Mouse (Mus musculus) embryonic facial prominence, embryonic 11.5 days (tissue): ENCODE measurements around the gene H2afy2. TPM values are rescaled to one million over a fixed set of nuclear protein-coding genes. Genes with fewer than 3 reads are reported as not detected.

Experiments used
- ATAC-seq: fragments of 200-750 bp; cut with Nextera tagmentation; replicated peaks from 2 replicates; pipeline ENCODE4 v1.8.0; 2017; ENCODE audit warnings: low read depth; ENCODE audit not compliant: insufficient number of reproducible peaks, low FRiP score, low TSS enrichment
- DNase-seq: peaks from one replicate; pipeline ENCODE4 v3.0.0-alpha.2; 2015; ENCODE audit warnings: low spot score
- H3K27ac ChIP-seq: fragments of 300-500 bp; sonication (generic); replicated peaks from 2 replicates; pipeline ENCODE4 v1.5.1; 2014; ENCODE audit warnings: mild to moderate bottlenecking, low read depth, low read length, control low read depth
- H3K27me3 ChIP-seq: fragments of 300-500 bp; sonication (generic); 2 replicates; pipeline ENCODE4 v1.6.1; 2014; ENCODE audit warnings: mild to moderate bottlenecking, low read length, moderate library complexity, mixed read lengths; ENCODE audit not compliant: control insufficient read depth, insufficient read depth
- H3K36me3 ChIP-seq: fragments of 300-500 bp; sonication (generic); replicated peaks from 2 replicates; pipeline ENCODE4 v1.6.1; 2014; ENCODE audit warnings: low read depth, mild to moderate bottlenecking, low read length, moderate library complexity, mixed read lengths; ENCODE audit not compliant: control insufficient read depth, insufficient read depth
- H3K4me1 ChIP-seq: fragments of 300-500 bp; sonication (generic); 2 replicates; pipeline ENCODE4 v1.6.1; 2014; ENCODE audit warnings: low read length, mixed read lengths; ENCODE audit not compliant: control insufficient read depth, insufficient read depth
- H3K4me2 ChIP-seq: fragments of 300-500 bp; sonication (generic); 2 replicates; pipeline ENCODE4 v1.6.1; 2014; ENCODE audit warnings: low read depth, mild to moderate bottlenecking, control low read depth, low read length, moderate library complexity
- H3K4me3 ChIP-seq: fragments of 300-500 bp; sonication (generic); 2 replicates; pipeline ENCODE4 v1.5.1; 2014; ENCODE audit warnings: low read depth, low read length, control low read depth
- H3K9ac ChIP-seq: fragments of 300-500 bp; sonication (generic); replicated peaks from 2 replicates; pipeline ENCODE4 v1.6.1; 2014; ENCODE audit warnings: mild to moderate bottlenecking, control low read depth, low read length
- H3K9me3 ChIP-seq: fragments of 300-500 bp; sonication (generic); replicated peaks from 2 replicates; pipeline ENCODE4 v1.6.1; 2016; ENCODE audit warnings: mild to moderate bottlenecking, low read length, inconsistent platforms, mixed read lengths; ENCODE audit not compliant: control insufficient read depth
- WGBS: fragments of 180-500 bp; shearing (Covaris S2); extraction: QIAGEN DNeasy Blood & Tissue Kit; methylation state at CpG from one replicate; pipeline ENCODE4 v1.1.7; 2014; 5-methylcytosine and 5-hydroxymethylcytosine counted together
- polyA plus RNA-seq: library from polyadenylated mRNA; unstranded; fragments of >200 nt; fragmentation: Nextera tagmentation; extraction: Ambion mirVana; gene quantifications from 2 replicates; pipeline ENCODE4 v1.2.1, GENCODE M21; 2014

H2afy2 gene
- 319 and 335 TPM in 2 replicates for polyA plus RNA-seq

GRCm38 (mm10) chr10:61783621-61784251, at the start of gene H2afy2:
TSS of gene H2afy2 (minus strand) at chr10:61784147.
- Histone ChIP-seq H3K4me1 (no peaks in the 10 kb centered on the region; the same call in 1 of the 2 replicates), H3K27me3 (no peaks in the 10 kb centered on the region), H3K27ac (peak within 1 kb of the TSS; percentile 98), H3K4me2 (peak within 1 kb of the TSS; percentile 48), H3K36me3 (no peaks in the 10 kb centered on the region), H3K9ac (peak within 1 kb of the TSS; percentile 99), H3K9me3 (no peaks in the 10 kb centered on the region), H3K4me3 (peak within 1 kb of the TSS; percentile 92)
- DNase-seq = peak; percentile 87
- WGBS = 0% methylated on average over 50 of the region's 50 CpGs
- ATAC-seq = peak; percentile 86

- Histone ChIP-seq H3K27ac (no peak overlapping the region), H3K36me3 (no peaks in the 10 kb centered on the region), H3K4me3 (no peak overlapping the region), H3K9ac (no peak overlapping the region), H3K27me3 (no peaks in the 10 kb centered on the region), H3K4me1 (peaks cover 2% of the 10 kb centered on the region; the same call in 1 of the 2 replicates), H3K4me2 (no peak overlapping the region), H3K9me3 (no peaks in the 10 kb centered on the region)
- DNase-seq (no peak), ATAC-seq (no peak)
- 91% methylated on average over 11 of the region's 11 CpGs for WGBS
Observed at GRCm38 (mm10) chr10:61832713-61833112, 48.8 kb upstream of the H2afy2 start.

- H3K4me2 ChIP-seq = no peak overlapping the region
- H3K9me3 ChIP-seq = no peaks in the 10 kb centered on the region
- no peaks in the 10 kb centered on the region for H3K27me3 ChIP-seq
- DNase-seq (peak; percentile 65), ATAC-seq (no peak)
- no peak overlapping the region for H3K9ac ChIP-seq
- peaks cover 6% of the 10 kb centered on the region for H3K4me1 ChIP-seq
- no peaks in the 10 kb centered on the region for H3K36me3 ChIP-seq
- no peak overlapping the region for H3K27ac ChIP-seq
- 73% methylated on average over 6 of the region's 6 CpGs for WGBS
- no peak overlapping the region for H3K4me3 ChIP-seq
Observed at GRCm38 (mm10) chr10:61831741-61832140, 47.8 kb upstream of the H2afy2 start.

GRCm38 (mm10) chr10:61831251-61831650, 47.3 kb upstream of the H2afy2 start:
- no peaks in the 10 kb centered on the region for H3K27me3 ChIP-seq
- H3K4me2 ChIP-seq = no peak overlapping the region
- no peak for ATAC-seq
- no peak overlapping the region for H3K9ac ChIP-seq
- no peak for DNase-seq
- H3K4me3 ChIP-seq = no peak overlapping the region
- H3K9me3 ChIP-seq = no peaks in the 10 kb centered on the region
- 61% methylated on average over 12 of the region's 12 CpGs for WGBS
- no peak overlapping the region for H3K27ac ChIP-seq
- H3K4me1 ChIP-seq = peaks cover 9% of the 10 kb centered on the region
- H3K36me3 ChIP-seq = no peaks in the 10 kb centered on the region

- no peaks in the 10 kb centered on the region for H3K27me3 ChIP-seq
Observed at GRCm38 (mm10) chr10:61830817-61831216, 46.9 kb upstream of the H2afy2 start.

GRCm38 (mm10) chr10:61829046-61829445, 45.1 kb upstream of the H2afy2 start:
- WGBS = 49% methylated on average over 3 of the region's 4 CpGs
- no peak for ATAC-seq
- Histone ChIP-seq H3K4me2 (no peak overlapping the region), H3K4me3 (no peak overlapping the region), H3K9ac (no peak overlapping the region), H3K9me3 (no peaks in the 10 kb centered on the region), H3K4me1 (peaks cover 9% of the 10 kb centered on the region), H3K27ac (no peak overlapping the region), H3K36me3 (no peaks in the 10 kb centered on the region), H3K27me3 (no peaks in the 10 kb centered on the region)
- no peak for DNase-seq

More at GRCm38 (mm10) chr10:61830817-61831216, 46.9 kb upstream of the H2afy2 start:
- Histone ChIP-seq H3K4me3 (no peak overlapping the region), H3K36me3 (no peaks in the 10 kb centered on the region), H3K9me3 (no peaks in the 10 kb centered on the region), H3K9ac (no peak overlapping the region), H3K4me1 (peaks cover 9% of the 10 kb centered on the region), H3K27ac (no peak overlapping the region), H3K4me2 (no peak overlapping the region)
- ATAC-seq (no peak), DNase-seq (no peak)
- 54% methylated on average over 9 of the region's 9 CpGs for WGBS

- Histone ChIP-seq H3K27ac (peak overlapping the region; percentile 36; the same call in 1 of the 2 replicates), H3K9ac (no peak overlapping the region), H3K4me2 (no peak overlapping the region), H3K4me3 (no peak overlapping the region), H3K9me3 (no peaks in the 10 kb centered on the region), H3K4me1 (peaks cover 9% of the 10 kb centered on the region), H3K36me3 (no peaks in the 10 kb centered on the region), H3K27me3 (no peaks in the 10 kb centered on the region)
- DNase-seq (peak; percentile 72), ATAC-seq (no peak)
- 64% methylated on average over 32 of the region's 32 CpGs for WGBS
Observed at GRCm38 (mm10) chr10:61827950-61828936, 44.3 kb upstream of the H2afy2 start.
